Mouse (Mus musculus) kidney, postnatal 0 days (tissue): ENCODE measurements around the gene Gm14214. TPM values are rescaled to one million over a fixed set of nuclear protein-coding genes. Genes with fewer than 3 reads are reported as not detected.
A peak's percentile ranks its signal among the peaks of the same experiment; 100 is the strongest.

Source experiments
- ATAC-seq: fragments of 200-750 bp; cut with Nextera tagmentation; replicated peaks from 2 replicates; pipeline ENCODE4 v1.8.0; 2017; ENCODE audit warnings: low read depth, moderate number of reproducible peaks, moderate TSS enrichment, moderate library complexity; ENCODE audit not compliant: low FRiP score
- DNase-seq: peaks from one replicate; pipeline ENCODE4 v3.0.0-alpha.2; 2016; ENCODE audit warnings: low spot score
- H3K27ac ChIP-seq: fragments of 300-500 bp; sonication (generic); 2 replicates; pipeline ENCODE4 v1.5.1; 2014; ENCODE audit warnings: mild to moderate bottlenecking
- H3K27me3 ChIP-seq: fragments of 300-500 bp; sonication (generic); 2 replicates; pipeline ENCODE4 v1.6.1; 2014; ENCODE audit warnings: low read length, mixed read lengths; ENCODE audit not compliant: insufficient read depth
- H3K36me3 ChIP-seq: fragments of 300-500 bp; sonication (generic); 2 replicates; pipeline ENCODE4 v1.6.1; 2014; ENCODE audit warnings: low read length, mixed read lengths; ENCODE audit not compliant: insufficient read depth
- H3K4me1 ChIP-seq: fragments of 300-500 bp; sonication (generic); replicated peaks from 2 replicates; pipeline ENCODE4 v1.6.1; 2014; ENCODE audit warnings: antibody characterized with exemption, low read length, mixed read lengths; ENCODE audit not compliant: insufficient read depth
- H3K4me2 ChIP-seq: fragments of 300-500 bp; sonication (generic); 2 replicates; pipeline ENCODE4 v1.6.1; 2014; ENCODE audit warnings: mild to moderate bottlenecking, low read length, moderate library complexity, mixed read lengths
- H3K4me3 ChIP-seq: fragments of 300-500 bp; sonication (generic); replicated peaks from 2 replicates; pipeline ENCODE4 v1.5.1; 2014; ENCODE audit warnings: low read depth, low read length
- H3K9ac ChIP-seq: fragments of 300-500 bp; sonication (generic); 2 replicates; pipeline ENCODE4 v1.6.1; 2014; ENCODE audit warnings: low read depth, low read length
- H3K9me3 ChIP-seq: fragments of 300-500 bp; sonication (generic); replicated peaks from 2 replicates; pipeline ENCODE4 v1.6.1; 2016; ENCODE audit warnings: low read length, inconsistent platforms, mixed read lengths
- CTCF ChIP-seq: IDR thresholded peaks from 2 replicates; pipeline ENCODE4 v1.5.1; 2016; ENCODE audit warnings: antibody characterized with exemption, low read depth, mild to moderate bottlenecking, moderate library complexity
- WGBS: fragments of 180-500 bp; shearing (Covaris S2); extraction: QIAGEN DNeasy Blood & Tissue Kit; methylation state at CpG from one replicate; pipeline ENCODE4 v1.1.7; 2014; 5-methylcytosine and 5-hydroxymethylcytosine counted together
- polyA plus RNA-seq: library from polyadenylated mRNA; unstranded; fragments of >200 nt; fragmentation: Nextera tagmentation; extraction: Ambion mirVana; gene quantifications from 2 replicates; pipeline ENCODE4 v1.2.1, GENCODE M21; 2015

The Gm14214 gene
- polyA plus RNA-seq, 1 experiment from 2014 or later = not detected

- H3K27me3 ChIP-seq = no peaks in the 10 kb centered on the region
- no peak for TF ChIP-seq CTCF
Measured at GRCm38 (mm10) chr2:154782361-154782760, 12.5 kb upstream of the Gm14214 start.

GRCm38 (mm10) chr2:154779648-154780047, 9.8 kb upstream of the Gm14214 start:
- H3K4me3 ChIP-seq = no peak overlapping the region
- no peak for TF ChIP-seq CTCF
- 54% methylated on average over 3 of the region's 3 CpGs for WGBS
- no peaks in the 10 kb centered on the region for H3K27me3 ChIP-seq
- H3K9ac ChIP-seq = no peak overlapping the region
- no peaks in the 10 kb centered on the region for H3K9me3 ChIP-seq
- no peak overlapping the region for H3K27ac ChIP-seq
- H3K36me3 ChIP-seq = no peaks in the 10 kb centered on the region
- no peak for DNase-seq
- ATAC-seq = no peak
- no peak overlapping the region for H3K4me2 ChIP-seq
- 0 out of 2 replicates have a peak, but pooled peaks cover 3% of the 10 kb centered on the region for H3K4me1 ChIP-seq

More at GRCm38 (mm10) chr2:154782361-154782760, 12.5 kb upstream of the Gm14214 start:
- H3K9ac ChIP-seq = no peak overlapping the region
- H3K9me3 ChIP-seq = no peaks in the 10 kb centered on the region
- H3K4me1 ChIP-seq = 0 out of 2 replicates have a peak, but pooled peaks cover 3% of the 10 kb centered on the region
- no peaks in the 10 kb centered on the region for H3K36me3 ChIP-seq
- no peak overlapping the region for H3K4me2 ChIP-seq
- WGBS = 55% methylated on average over 4 of the region's 4 CpGs
- H3K27ac ChIP-seq = no peak overlapping the region
- no peak overlapping the region for H3K4me3 ChIP-seq
- DNase-seq = no peak
- no peak for ATAC-seq

- no peak for TF ChIP-seq CTCF
- WGBS = 64% methylated on average over 7 of the region's 7 CpGs
- no peaks in the 10 kb centered on the region for H3K36me3 ChIP-seq
- no peaks in the 10 kb centered on the region for H3K9me3 ChIP-seq
- no peak for ATAC-seq
- DNase-seq = no peak
- no peaks in the 10 kb centered on the region for H3K27me3 ChIP-seq
- no peaks in the 10 kb centered on the region for H3K4me1 ChIP-seq
- H3K4me3 ChIP-seq = no peak overlapping the region
- no peak overlapping the region for H3K9ac ChIP-seq
- H3K27ac ChIP-seq = no peak overlapping the region
- H3K4me2 ChIP-seq = no peak overlapping the region
Measured at GRCm38 (mm10) chr2:154776496-154776895, 6.7 kb upstream of the Gm14214 start.

- ATAC-seq (no peak), DNase-seq (peak; percentile 56)
- H3K9me3 ChIP-seq = no peaks in the 10 kb centered on the region
- no peaks in the 10 kb centered on the region for H3K4me1 ChIP-seq
- no peak overlapping the region for H3K9ac ChIP-seq
- no peaks in the 10 kb centered on the region for H3K36me3 ChIP-seq
- no peak overlapping the region for H3K4me2 ChIP-seq
- H3K4me3 ChIP-seq = no peak overlapping the region
- 89% methylated on average over 1 of the region's 1 CpGs for WGBS
- H3K27ac ChIP-seq = no peak overlapping the region
- no peaks in the 10 kb centered on the region for H3K27me3 ChIP-seq
- peak; percentile 59 for TF ChIP-seq CTCF
Measured at GRCm38 (mm10) chr2:154774032-154774431, 4.2 kb upstream of the Gm14214 start.

- Histone ChIP-seq H3K4me1 (no peaks in the 10 kb centered on the region), H3K27me3 (no peaks in the 10 kb centered on the region), H3K9ac (no peak overlapping the region), H3K9me3 (no peaks in the 10 kb centered on the region), H3K27ac (no peak overlapping the region), H3K4me2 (no peak overlapping the region), H3K36me3 (no peaks in the 10 kb centered on the region), H3K4me3 (no peak overlapping the region)
- no peak for ATAC-seq
- no peak for TF ChIP-seq CTCF
- WGBS = 76% methylated on average over 8 of the region's 8 CpGs
- no peak for DNase-seq
Measured at GRCm38 (mm10) chr2:154771604-154772003, 1.8 kb upstream of the Gm14214 start.

GRCm38 (mm10) chr2:154767051-154767450, 2.8 kb downstream of the Gm14214 start:
- Histone ChIP-seq H3K9ac (no peak overlapping the region), H3K4me2 (no peak overlapping the region), H3K27ac (no peak overlapping the region), H3K4me3 (no peak overlapping the region), H3K36me3 (no peaks in the 10 kb centered on the region), H3K4me1 (no peaks in the 10 kb centered on the region), H3K27me3 (no peaks in the 10 kb centered on the region), H3K9me3 (no peaks in the 10 kb centered on the region)
- no peak for TF ChIP-seq CTCF
- WGBS = 89% methylated on average over 6 of the region's 6 CpGs
- ATAC-seq (no peak), DNase-seq (no peak)

- no peaks in the 10 kb centered on the region for H3K36me3 ChIP-seq
- DNase-seq (peak; percentile 79), ATAC-seq (no peak)
- no peaks in the 10 kb centered on the region for H3K9me3 ChIP-seq
- TF ChIP-seq CTCF = no peak
- WGBS = 50% methylated on average over 8 of the region's 8 CpGs
- no peak overlapping the region for H3K4me3 ChIP-seq
- no peaks in the 10 kb centered on the region for H3K4me1 ChIP-seq
- H3K27me3 ChIP-seq = no peaks in the 10 kb centered on the region
- no peak overlapping the region for H3K9ac ChIP-seq
- H3K27ac ChIP-seq = no peak overlapping the region
- no peak overlapping the region for H3K4me2 ChIP-seq
Measured at GRCm38 (mm10) chr2:154765554-154766008, 4.2 kb downstream of the Gm14214 start.
